Mouse (Mus musculus) heart, postnatal 14 days (tissue): ENCODE data around the gene Trim38. TPM values are rescaled to one million over a fixed set of nuclear protein-coding genes. Genes with fewer than 3 reads are reported as not detected.

Source experiments
- DNase-seq, 2 experiments: peaks; one replicate each; pipeline ENCODE4 v3.0.0; 2021 to 2022
- intact Hi-C: fragments of 180-260 bp; cut with DNase I; formaldehyde crosslinking; loops from one replicate; pipeline ENCODE4 v1.15.1; 2025
- total RNA-seq, 2 experiments: library from RNA; stranded (reverse); gene quantifications; 2 replicates each; pipeline ENCODE4 v1.2.3; 2021

The Trim38 gene
- total RNA-seq, 2 experiments from 2014 or later: not detected

- intact Hi-C loops: loop anchor here (5.0 kb wide), 2 partner anchors 307 to 1702 kb away; partner anchors contain the start of genes Hist1h2ag, Hist1h2bj and Hist1h4i
- no peak for DNase-seq
These were observed 25.0 kb upstream of the Trim38 start for GRCm38 (mm10) chr13:23744421-23745380.

GRCm38 (mm10) chr13:23745381-23746161 lies 24.1 kb upstream of the Trim38 start, which contains the start of gene Hist1h3c:
Hist1h3c (minus strand) TSS chr13:23745602.
- peak; percentile 81 to 88 for DNase-seq
- intact Hi-C loops: loop anchor here (5.0 kb wide), 2 partner anchors 308 to 1703 kb away; partner anchors contain the start of genes Hist1h2ag, Hist1h2bj and Hist1h4i

- intact Hi-C loops: loop anchor here (5.0 kb wide), 2 partner anchors 309 to 1704 kb away; partner anchors contain the start of genes Hist1h2ag, Hist1h2bj and Hist1h4i
These were observed 23.3 kb upstream of the Trim38 start, which contains the start of gene Hist1h2bb for GRCm38 (mm10) chr13:23746201-23747080. Hist1h2bb (plus strand) TSS chr13:23746734.

GRCm38 (mm10) chr13:23747081-23747891 lies 22.4 kb upstream of the Trim38 start:
- no peak for DNase-seq
- intact Hi-C loops: loop anchor here (5.0 kb wide), 2 partner anchors 310 to 1705 kb away; partner anchors contain the start of genes Hist1h2ag, Hist1h2bj and Hist1h4i

More at GRCm38 (mm10) chr13:23746201-23747080, 23.3 kb upstream of the Trim38 start, which contains the start of gene Hist1h2bb:
- peak; percentile 64 to 70 for DNase-seq

DNA sequence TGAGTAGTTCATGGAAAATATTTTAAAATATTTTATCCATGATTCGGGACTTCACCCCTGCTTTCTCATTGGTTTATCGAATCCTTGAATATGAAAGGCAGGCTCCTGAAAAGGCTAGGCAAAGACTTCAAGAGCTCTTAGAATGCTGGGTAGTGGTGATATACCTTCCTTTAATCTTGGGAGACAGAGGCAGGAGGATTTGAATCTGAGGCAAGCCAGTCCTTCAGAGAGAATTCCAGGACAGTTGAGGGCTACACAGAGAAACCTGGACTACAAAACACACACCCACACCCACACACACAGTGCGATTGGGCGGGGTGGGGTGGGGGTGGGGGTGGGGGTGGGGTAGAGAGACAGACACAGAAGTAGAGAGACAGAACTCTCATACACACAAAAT lies 21.8 kb upstream of the Trim38 start:
- intact Hi-C loops: loop anchor here (5.0 kb wide), 2 partner anchors 311 to 1706 kb away; partner anchors contain the start of genes Hist1h2ag, Hist1h2bj and Hist1h4i
- no peak for DNase-seq

DNA sequence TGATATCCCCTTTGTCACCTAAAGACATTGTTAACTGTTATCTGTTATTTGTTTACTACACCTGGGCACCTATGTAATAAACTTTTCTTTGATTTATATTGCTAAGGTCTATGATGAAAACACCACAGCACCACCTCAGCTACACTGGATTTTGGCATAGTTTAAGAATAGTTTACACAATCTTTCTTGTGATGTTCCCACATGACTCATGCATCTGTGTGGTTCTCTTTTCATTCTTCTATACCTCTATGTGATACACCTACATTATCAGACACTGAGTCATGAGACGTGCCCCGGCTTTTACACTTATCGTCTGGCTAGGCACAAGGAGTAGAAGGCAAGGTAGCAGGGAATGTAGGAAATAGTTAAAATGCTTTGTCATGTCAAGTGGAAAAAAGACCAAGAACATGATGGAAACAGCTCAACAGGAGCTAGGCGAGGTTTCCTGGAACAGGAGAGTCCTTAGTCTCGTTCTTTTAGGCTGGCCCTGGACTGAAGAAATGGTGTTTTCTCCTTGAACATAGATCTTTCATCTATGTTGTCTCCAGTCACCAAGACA lies 20.1 kb upstream of the Trim38 start:
- intact Hi-C loops: loop anchor here (5.0 to 10.0 kb wide), 3 partner anchors 312 to 1925 kb away; partner anchors contain the start of genes Hist1h2ag, Hist1h2bj and Hist1h4i
- no peak for DNase-seq

- DNase-seq: peak in 1 of 2 experiments; percentile 52
- intact Hi-C loops: loop anchor here (10.0 kb wide), 1 partner anchor 1926 kb away; no protein-coding TSS in a partner anchor
These were observed 18.8 kb upstream of the Trim38 start, which contains the start of gene Hist1h2ab for GRCm38 (mm10) chr13:23750839-23751477. Hist1h2ab (plus strand) TSS chr13:23751126.

DNA sequence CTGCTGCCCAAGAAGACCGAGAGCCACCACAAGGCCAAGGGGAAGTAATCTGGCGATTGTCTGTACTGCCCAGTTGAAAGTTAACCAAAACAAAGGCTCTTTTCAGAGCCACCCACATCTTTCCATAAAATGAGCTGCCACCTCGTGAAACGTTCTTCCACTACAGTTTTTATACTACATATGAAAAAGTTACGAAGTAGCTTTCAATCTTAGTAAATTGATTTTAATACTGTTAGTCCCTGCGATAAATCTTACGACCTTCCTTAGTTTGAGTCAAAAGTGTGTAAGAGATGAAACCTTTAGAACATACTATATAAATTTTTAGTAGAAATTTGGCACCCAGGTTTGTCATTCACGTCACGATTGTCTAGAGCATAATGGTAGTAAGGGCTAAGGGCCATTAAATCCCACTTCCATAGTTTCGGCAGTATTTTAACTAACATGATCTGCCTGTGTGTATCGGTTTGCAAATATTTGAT lies 18.2 kb upstream of the Trim38 start:
- intact Hi-C loops: loop anchor here (10.0 kb wide), 1 partner anchor 1927 kb away; no protein-coding TSS in a partner anchor
- no peak for DNase-seq

DNA sequence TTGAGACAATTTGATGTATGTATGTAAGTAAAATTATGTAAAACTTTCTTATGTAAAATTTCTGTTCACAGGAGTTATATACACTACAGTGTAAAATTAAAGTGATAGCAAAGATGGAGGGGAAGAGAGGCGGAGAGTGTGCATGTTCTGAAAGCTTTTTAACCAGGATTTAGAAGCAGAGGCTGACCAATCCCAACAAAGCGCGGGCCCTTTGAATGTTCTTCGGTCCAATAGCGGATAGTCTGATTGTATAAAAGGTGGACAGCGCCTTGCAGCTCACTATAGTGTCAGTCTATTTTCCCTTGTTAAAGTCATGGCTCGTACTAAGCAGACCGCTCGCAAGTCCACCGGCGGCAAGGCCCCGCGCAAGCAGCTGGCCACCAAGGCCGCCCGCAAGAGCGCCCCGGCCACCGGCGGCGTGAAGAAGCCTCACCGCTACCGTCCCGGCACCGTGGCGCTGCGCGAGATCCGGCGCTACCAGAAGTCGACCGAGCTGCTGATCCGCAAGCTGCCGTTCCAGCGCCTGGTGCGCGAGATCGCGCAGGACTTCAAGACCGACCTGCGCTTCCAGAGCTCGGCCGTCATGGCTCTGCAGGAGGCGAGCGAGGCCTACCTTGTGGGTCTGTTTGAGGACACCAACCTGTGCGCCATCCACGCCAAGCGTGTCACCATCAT lies 17.5 kb upstream of the Trim38 start, which contains the start of gene Hist1h3b:
TSS of gene Hist1h3b (plus strand) at position 201 of the 675 bp plus-strand sequence.
- DNase-seq: peak; percentile 82 to 87
- intact Hi-C loops: loop anchor here (10.0 kb wide), 1 partner anchor 1927 kb away; no protein-coding TSS in a partner anchor

- no peak for DNase-seq
These were observed 17.0 kb upstream of the Trim38 start for GRCm38 (mm10) chr13:23752742-23753172.

DNA sequence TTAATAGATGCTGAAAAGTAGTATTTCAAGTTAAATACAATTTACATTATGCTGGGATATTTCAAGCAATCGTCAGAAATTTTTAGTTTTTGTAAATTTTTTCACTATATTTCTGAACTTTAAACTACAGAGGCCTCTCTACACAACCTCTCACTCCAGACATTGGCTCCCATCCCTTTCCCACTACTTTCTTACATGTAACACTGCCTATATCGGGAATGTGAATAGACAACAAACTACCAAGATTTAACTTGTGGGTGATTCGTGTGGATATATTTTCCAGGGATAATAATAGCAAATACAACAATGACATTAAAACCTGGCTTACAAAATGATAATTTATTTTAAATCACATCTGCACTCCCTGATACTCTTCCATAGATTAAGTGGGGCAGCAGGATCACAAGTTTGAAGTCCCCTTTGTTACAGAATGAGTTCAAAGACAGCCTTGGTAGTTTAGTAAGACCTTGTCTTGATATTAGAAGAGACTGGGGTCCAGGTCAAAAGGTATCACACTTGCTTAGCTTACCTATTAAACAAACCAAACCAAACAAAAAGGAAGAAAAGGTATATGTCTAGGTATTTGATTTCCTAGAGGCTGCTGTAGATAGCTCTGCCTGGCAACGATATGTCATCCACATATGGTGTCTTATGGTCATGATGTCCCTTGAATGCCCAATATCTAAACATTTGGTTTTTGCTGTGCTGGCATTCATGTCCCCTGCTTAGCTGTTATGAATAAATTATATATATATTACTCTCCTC lies 16.2 kb upstream of the Trim38 start:
- intact Hi-C loops: loop anchor here (10.0 kb wide), 1 partner anchor 1929 kb away; no protein-coding TSS in a partner anchor

More at GRCm38 (mm10) chr13:23752742-23753172, 17.0 kb upstream of the Trim38 start:
- intact Hi-C loops: loop anchor here (10.0 kb wide), 1 partner anchor 1928 kb away; no protein-coding TSS in a partner anchor

GRCm38 (mm10) chr13:23755000-23755399 lies 14.7 kb upstream of the Trim38 start:
- intact Hi-C loops: loop anchor here (10.0 kb wide), 1 partner anchor 1930 kb away; no protein-coding TSS in a partner anchor
- no peak for DNase-seq

More for the DNA sequence above, 16.2 kb upstream of the Trim38 start:
- no peak for DNase-seq

- intact Hi-C loops: loop anchor here (10.0 kb wide), 1 partner anchor 1932 kb away; no protein-coding TSS in a partner anchor
- peak; percentile 69 to 85 for DNase-seq
These were observed 12.9 kb upstream of the Trim38 start, which contains the start of gene Hist1h4b for GRCm38 (mm10) chr13:23756790-23757189. Hist1h4b (plus strand) TSS chr13:23757013.

DNA sequence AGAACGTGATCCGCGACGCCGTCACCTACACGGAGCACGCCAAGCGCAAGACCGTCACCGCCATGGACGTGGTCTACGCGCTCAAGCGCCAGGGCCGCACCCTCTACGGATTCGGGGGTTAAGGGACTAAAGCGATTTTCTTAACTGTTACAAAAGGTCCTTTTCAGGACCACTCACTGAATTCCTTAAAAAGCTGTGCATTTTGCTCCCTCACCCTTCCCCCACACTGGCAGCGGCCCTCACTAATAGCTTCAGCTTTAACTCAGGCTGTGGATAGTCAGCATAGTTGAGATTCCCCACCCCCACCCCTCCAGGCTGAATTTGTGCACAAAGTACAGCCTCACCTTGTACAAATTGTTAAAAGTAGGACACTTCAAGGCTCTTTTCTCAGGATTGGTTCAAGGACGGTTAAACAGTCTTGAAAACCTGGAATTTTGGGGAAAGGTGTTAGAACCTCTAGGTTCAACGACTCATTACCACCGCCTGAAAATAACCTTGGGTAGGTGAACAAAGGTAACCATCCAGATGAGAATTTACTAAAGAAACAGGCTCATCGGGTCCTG lies 12.4 kb upstream of the Trim38 start:
- no peak for DNase-seq
- intact Hi-C loops: loop anchor here (10.0 kb wide), 1 partner anchor 1932 kb away; no protein-coding TSS in a partner anchor

DNA sequence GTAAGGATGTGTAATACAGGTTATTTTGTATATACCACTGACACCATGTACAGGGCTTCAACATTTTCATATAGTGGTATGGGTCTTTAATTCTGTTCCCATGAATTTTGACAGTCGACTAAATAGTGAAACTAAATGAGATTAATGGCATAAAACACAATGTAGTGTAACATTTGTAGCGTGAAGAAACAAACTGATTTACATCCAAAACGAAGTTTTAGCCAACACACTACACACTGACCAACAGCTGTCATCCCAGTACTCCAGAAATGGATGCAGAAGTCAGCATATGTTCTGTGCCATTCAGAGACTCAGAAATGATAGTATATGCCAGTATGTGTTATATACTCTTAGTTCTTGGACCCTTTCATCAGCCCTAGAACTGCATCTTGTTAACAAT lies 11.8 kb upstream of the Trim38 start:
- no peak for DNase-seq
- intact Hi-C loops: loop anchor here (10.0 kb wide), 1 partner anchor 1933 kb away; no protein-coding TSS in a partner anchor
